Mouse (Mus musculus) C2C12 (cell line): ENCODE results near the gene Parg. TPM values are rescaled to one million over a fixed set of nuclear protein-coding genes. Genes with fewer than 3 reads are reported as not detected.
A peak's percentile ranks its signal among the peaks of the same experiment; 100 is the strongest.

Experiments used
- H3K27me3 ChIP-seq: one replicate; pipeline ENCODE4 v1.6.1; 2011; ENCODE audit not compliant: control insufficient read depth, insufficient read depth, insufficient read length
- H3K36me3 ChIP-seq: one replicate; pipeline ENCODE4 v1.6.1; 2011; ENCODE audit not compliant: control insufficient read depth, insufficient read depth
- H3K4me3 ChIP-seq: one replicate; pipeline ENCODE4 v1.5.1; 2011; ENCODE audit warnings: mild to moderate bottlenecking, control low read depth; ENCODE audit not compliant: poor library complexity, insufficient read depth, severe bottlenecking
- H3K79me2 ChIP-seq: one replicate; pipeline ENCODE4 v1.6.1; 2011; ENCODE audit not compliant: control insufficient read depth, insufficient read depth
- H3K79me3 ChIP-seq: one replicate; pipeline ENCODE4 v1.6.1; 2011; ENCODE audit warnings: low read depth, control low read depth
- H3ac ChIP-seq: one replicate; pipeline ENCODE3; 2011; ENCODE audit warnings: low read depth; ENCODE audit not compliant: control insufficient read depth, insufficient read length
- CEBPB ChIP-seq: IDR thresholded peaks from one replicate; pipeline ENCODE4 v1.6.1; 2011; ENCODE audit warnings: low read depth, mild to moderate bottlenecking, control low read depth, moderate library complexity
- CTCF ChIP-seq: IDR thresholded peaks from one replicate; pipeline ENCODE4 v1.5.1; 2011; ENCODE audit not compliant: control insufficient read depth, insufficient read depth, insufficient read length
- FOSL1 ChIP-seq: IDR thresholded peaks from one replicate; pipeline ENCODE4 v1.8.0; 2011; ENCODE audit warnings: mild to moderate bottlenecking, low read length; ENCODE audit not compliant: poor library complexity, insufficient read depth, severe bottlenecking
- MAX ChIP-seq: IDR thresholded peaks from one replicate; pipeline ENCODE4 v1.6.1; 2011; ENCODE audit warnings: mild to moderate bottlenecking, control low read depth
- MYOD1 ChIP-seq: IDR thresholded peaks from one replicate; pipeline ENCODE4 v1.6.1; 2011; ENCODE audit warnings: low read depth; ENCODE audit not compliant: control insufficient read depth, insufficient read length
- MYOG ChIP-seq: IDR thresholded peaks from one replicate; pipeline ENCODE4 v1.6.1; 2011; ENCODE audit not compliant: control insufficient read depth, insufficient read length; ENCODE audit errors: extremely low read depth
- USF1 ChIP-seq: IDR thresholded peaks from one replicate; pipeline ENCODE4 v1.6.1; 2011; ENCODE audit warnings: low read depth, mild to moderate bottlenecking, control low read depth, moderate library complexity
- polyA plus RNA-seq: library from polyadenylated mRNA; unstranded; fragments of >200 nt; fragmentation: generic; extraction: Trizol; gene quantifications from one replicate; pipeline ENCODE4 v1.2.1, GENCODE M21; 2012; ENCODE audit warnings: missing spikeins

Parg gene
- polyA plus RNA-seq, 1 experiment: 8.3 TPM

DNA sequence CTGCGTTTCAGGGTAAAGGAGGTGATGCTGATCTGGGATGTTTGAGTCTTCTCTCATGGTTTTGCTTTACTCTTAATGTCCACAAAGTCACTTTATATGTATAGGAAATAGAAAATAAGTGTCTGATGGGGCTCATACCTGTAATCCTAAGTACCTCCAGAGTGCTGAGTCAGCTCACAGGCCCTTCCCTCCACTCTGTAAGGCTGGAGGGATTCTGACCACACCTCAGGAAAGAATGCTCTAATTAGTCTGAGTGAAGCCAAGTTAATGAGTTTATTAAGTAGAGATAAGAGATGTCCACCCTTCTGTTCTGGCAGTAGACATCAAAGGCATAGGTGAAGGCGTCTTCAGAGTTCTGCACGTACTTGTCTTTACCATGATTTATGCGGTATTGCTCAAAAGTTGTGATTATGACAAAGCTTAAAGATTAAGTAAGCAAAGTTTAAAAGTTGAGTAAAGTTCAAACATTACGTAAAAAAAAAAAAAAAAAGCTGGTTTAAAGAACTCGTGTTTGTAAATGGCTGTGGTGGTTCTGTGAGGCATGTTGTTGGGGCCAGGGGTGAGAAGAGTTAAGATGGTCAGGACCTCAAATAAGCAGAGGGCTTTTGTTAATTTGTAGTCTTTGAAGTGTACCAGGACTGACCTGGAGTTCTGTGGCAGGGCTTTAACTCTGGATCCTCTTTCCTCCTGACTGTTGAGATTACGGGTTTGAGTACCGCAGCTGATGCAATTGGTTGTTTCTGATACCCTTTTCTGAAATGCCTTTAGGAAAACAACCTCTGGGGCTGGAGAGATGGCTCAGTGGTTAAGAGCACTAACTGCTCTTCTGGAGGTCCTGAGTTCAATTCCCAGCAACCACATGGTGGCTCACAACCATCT is 37.3 kb upstream of the Parg start:
- peaks cover 95% of the 10 kb centered on the region for H3K79me2 ChIP-seq
- H3K79me3 ChIP-seq: peaks cover 73% of the 10 kb centered on the region
- H3K4me3 ChIP-seq: no peak overlapping the region
- no peak overlapping the region for H3ac ChIP-seq
- no peaks in the 10 kb centered on the region for H3K27me3 ChIP-seq
- no peaks in the 10 kb centered on the region for H3K36me3 ChIP-seq
- no peak for TF ChIP-seq MYOD1
- TF ChIP-seq USF1: no peak
- no peak for TF ChIP-seq CTCF
- TF ChIP-seq FOSL1: no peak
- TF ChIP-seq CEBPB: no peak
- TF ChIP-seq MAX: no peak
- no peak for TF ChIP-seq MYOG

- Histone ChIP-seq H3K79me2 (peaks cover 100% of the 10 kb centered on the region), H3ac (peak overlapping the region; percentile 9), H3K4me3 (peak overlapping the region; percentile 26), H3K79me3 (peaks cover 73% of the 10 kb centered on the region), H3K27me3 (no peaks in the 10 kb centered on the region), H3K36me3 (no peaks in the 10 kb centered on the region)
- no peak for TF ChIP-seq FOSL1
- TF ChIP-seq MAX: no peak
- TF ChIP-seq MYOD1: no peak
- TF ChIP-seq USF1: no peak
- TF ChIP-seq CTCF: no peak
- no peak for TF ChIP-seq CEBPB
- TF ChIP-seq MYOG: no peak
Observed at GRCm38 (mm10) chr14:32165278-32166061, 36.3 kb upstream of the Parg start.

DNA sequence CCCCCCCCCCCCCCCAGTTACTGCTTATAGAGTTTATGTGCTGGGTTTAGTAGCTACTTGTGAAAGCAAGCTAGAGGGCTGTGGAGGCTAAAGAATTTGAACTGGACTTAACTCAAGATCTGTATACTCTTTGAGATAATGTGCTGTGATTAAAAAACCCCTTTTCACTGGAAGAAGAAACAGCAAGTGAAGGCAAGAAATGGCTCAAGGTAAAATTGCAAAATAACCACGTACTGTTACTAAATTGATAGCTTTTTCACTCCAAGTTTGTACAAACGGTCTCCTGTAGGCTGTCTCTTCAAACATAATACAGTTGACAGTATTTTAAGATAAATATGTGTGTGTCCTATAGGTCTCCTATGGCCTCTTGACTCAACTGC is 35.7 kb upstream of the Parg start:
- peaks cover 69% of the 10 kb centered on the region for H3K79me3 ChIP-seq
- TF ChIP-seq MYOD1: no peak
- H3ac ChIP-seq: no peak overlapping the region
- H3K4me3 ChIP-seq: no peak overlapping the region
- H3K36me3 ChIP-seq: no peaks in the 10 kb centered on the region
- peaks cover 98% of the 10 kb centered on the region for H3K79me2 ChIP-seq
- no peaks in the 10 kb centered on the region for H3K27me3 ChIP-seq

- no peaks in the 10 kb centered on the region for H3K27me3 ChIP-seq
Observed at GRCm38 (mm10) chr14:32166840-32167239, 34.9 kb upstream of the Parg start.

GRCm38 (mm10) chr14:32167326-32167725 is 34.4 kb upstream of the Parg start:
- TF ChIP-seq USF1 (peak; percentile 11), MAX (no peak)
- Histone ChIP-seq H3K27me3 (no peaks in the 10 kb centered on the region), H3K36me3 (no peaks in the 10 kb centered on the region), H3K79me3 (peaks cover 57% of the 10 kb centered on the region), H3ac (no peak overlapping the region), H3K4me3 (no peak overlapping the region), H3K79me2 (peaks cover 85% of the 10 kb centered on the region)

More at GRCm38 (mm10) chr14:32166840-32167239, 34.9 kb upstream of the Parg start:
- Histone ChIP-seq H3ac (no peak overlapping the region), H3K79me2 (peaks cover 90% of the 10 kb centered on the region), H3K79me3 (peaks cover 61% of the 10 kb centered on the region), H3K36me3 (no peaks in the 10 kb centered on the region), H3K4me3 (no peak overlapping the region)
- no peak for TF ChIP-seq USF1
- TF ChIP-seq MYOD1: no peak
- TF ChIP-seq MYOG: no peak
- no peak for TF ChIP-seq MAX
- no peak for TF ChIP-seq FOSL1
- no peak for TF ChIP-seq CEBPB

DNA sequence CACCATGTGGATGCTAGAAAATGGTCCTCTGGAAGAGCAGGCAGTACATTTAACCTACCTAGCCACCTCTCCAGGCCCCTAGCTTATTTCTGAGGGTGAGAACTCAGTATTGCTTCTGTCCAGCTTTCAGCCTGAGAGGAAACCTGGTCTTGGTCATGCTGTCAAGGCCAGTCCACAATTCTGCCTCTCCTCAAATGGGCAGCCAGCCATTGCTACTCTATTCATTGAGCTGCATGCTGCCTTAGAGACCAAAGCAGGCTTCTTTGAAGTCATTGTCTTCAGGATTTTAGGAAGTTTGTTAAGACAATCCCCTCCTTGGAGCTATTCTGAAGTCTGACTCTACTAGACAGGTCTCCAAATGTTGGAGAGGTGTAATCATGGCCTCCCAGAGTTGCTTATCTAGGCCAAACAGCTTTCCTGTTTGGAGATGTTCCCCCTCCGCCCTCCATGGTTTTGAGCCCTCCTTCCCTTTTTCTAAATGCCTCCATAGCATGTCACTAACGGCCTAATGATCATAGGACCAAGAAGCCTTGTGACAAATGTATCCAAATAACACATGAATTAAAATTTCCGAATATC is 33.0 kb upstream of the Parg start:
- H3K27me3 ChIP-seq: no peaks in the 10 kb centered on the region
- H3K36me3 ChIP-seq: peaks cover 8% of the 10 kb centered on the region
- peaks cover 47% of the 10 kb centered on the region for H3K79me3 ChIP-seq
- peaks cover 71% of the 10 kb centered on the region for H3K79me2 ChIP-seq
- TF ChIP-seq FOSL1: no peak
- TF ChIP-seq USF1: no peak
- TF ChIP-seq CTCF: no peak
- TF ChIP-seq MAX: no peak
- no peak for TF ChIP-seq MYOG
- no peak for TF ChIP-seq MYOD1
- no peak for TF ChIP-seq CEBPB
- no peak overlapping the region for H3ac ChIP-seq
- no peak overlapping the region for H3K4me3 ChIP-seq
